In genomic region chr12:80706208-80706914, GRCm38 (mm10) we compare ENCODE assay signal across 22 mouse cellular contexts. TPM values are rescaled to one million over a fixed set of nuclear protein-coding genes. Genes with fewer than 3 reads are reported as not detected.
DNase-seq lines count a peak whose midpoint lies in the region; ATAC-seq and TF ChIP-seq lines count a peak whose summit lies in the region.
"Had no signal": no experiment of that assay in that cellular context is flagged by ENCODE, and none has a peak within 500 bp of the region (broad histone marks: within the 10 kb centered on the region; RNA-seq: fewer than 3 reads in every experiment).

No protein-coding gene starts in this region.

- no peaks in the 10 kb centered on the region for H3K27me3 ChIP-seq in forebrain, embryonic 14.5 days (replicated peaks; ENCODE audit: control insufficient read depth, insufficient read depth, low read length)
- H3K27me3 ChIP-seq in forebrain, embryonic 10.5 days (ENCODE audit: poor library complexity, severe bottlenecking) = peaks cover 11% of the 10 kb centered on the region; the same call in 1 of the 2 replicates
- H3K27me3 ChIP-seq in kidney, postnatal 0 days (ENCODE audit: insufficient read depth, low read length) = no peaks in the 10 kb centered on the region
- no peaks in the 10 kb centered on the region for H3K27me3 ChIP-seq in intestine, embryonic 15.5 days (replicated peaks)
- H3K27me3 ChIP-seq: limb, embryonic 13.5 days; midbrain, embryonic 13.5 days had no signal

- H3K4me3 ChIP-seq in forebrain, embryonic 14.5 days (ENCODE audit: low read depth, low read length) = no peak overlapping the region
- H3K4me3 ChIP-seq in forebrain, embryonic 10.5 days = no peak overlapping the region
- no peak overlapping the region for H3K4me3 ChIP-seq in kidney, postnatal 0 days (replicated peaks; ENCODE audit: low read depth, low read length)
- H3K4me3 ChIP-seq in intestine, embryonic 15.5 days (replicated peaks) = no peak overlapping the region
- H3K4me3 ChIP-seq: limb, embryonic 13.5 days; midbrain, embryonic 13.5 days had no signal

- intact Hi-C loops in heart, postnatal 36 days (cut with DNase I) = no loop called here

- no peak overlapping the region for H3K9ac ChIP-seq in forebrain, embryonic 14.5 days (ENCODE audit: low read length)
- no peak overlapping the region for H3K9ac ChIP-seq in kidney, postnatal 0 days (ENCODE audit: low read depth, low read length)
- no peak overlapping the region for H3K9ac ChIP-seq in intestine, embryonic 15.5 days
- H3K9ac ChIP-seq: liver, postnatal 0 days; midbrain, embryonic 13.5 days had no signal

- peak; percentile 35 for DNase-seq in forebrain, embryonic 14.5 days (ENCODE audit: low spot score)
- DNase-seq in forebrain, embryonic 10.5 days (ENCODE audit: extremely low spot score, low spot score) = no peak
- DNase-seq in kidney, postnatal 0 days (ENCODE audit: low spot score) = peak; percentile 21
- DNase-seq in kidney, adult 18-20 months = no peak
- peak; percentile 46 for DNase-seq in brain, embryonic 14.5 days (ENCODE audit: low read depth)
- DNase-seq in urinary bladder, postnatal 4 days (ENCODE audit: low spot score in 2 of 2) = no peak
- DNase-seq in heart, postnatal 36 days = no peak
- DNase-seq: adrenal gland, postnatal 25 days; B cell, adult 2 months; gastrocnemius, postnatal 10 days; kidney, postnatal 10 days; layer of hippocampus, adult 9-11 months; liver, postnatal 0 days; retina, postnatal 1 day; thymus, adult 2 months had no signal

- WGBS in forebrain, embryonic 14.5 days = 59% methylated on average over 11 of the region's 11 CpGs
- WGBS in forebrain, embryonic 10.5 days = 59% methylated on average over 11 of the region's 11 CpGs
- 43% methylated on average over 11 of the region's 11 CpGs for WGBS in kidney, postnatal 0 days
- 51% methylated on average over 11 of the region's 11 CpGs for WGBS in intestine, embryonic 15.5 days

- H3K4me2 ChIP-seq in forebrain, embryonic 14.5 days (ENCODE audit: low read length) = no peak overlapping the region
- H3K4me2 ChIP-seq in kidney, postnatal 0 days (ENCODE audit: low read length) = no peak overlapping the region
- peak overlapping the region; percentile 28 for H3K4me2 ChIP-seq in intestine, embryonic 15.5 days (replicated peaks)
- H3K4me2 ChIP-seq: limb, embryonic 13.5 days; midbrain, embryonic 13.5 days had no signal

- no peak for TF ChIP-seq CTCF in kidney, postnatal 0 days (IDR thresholded peaks at IDR 0.05; ENCODE audit: low read depth)
- no peak for TF ChIP-seq CTCF in brain, embryonic 14.5 days (IDR thresholded peaks at IDR 0.05; ENCODE audit: borderline replicate concordance, extremely low read depth, insufficient read depth, insufficient read length)

- TF ChIP-seq POLR2A in brain, embryonic 14.5 days (IDR thresholded peaks at IDR 0.05; ENCODE audit: borderline replicate concordance, extremely low read depth, insufficient read depth, insufficient read length, poor library complexity, severe bottlenecking) = no peak

- peaks cover 6% of the 10 kb centered on the region for H3K4me1 ChIP-seq in forebrain, embryonic 14.5 days (ENCODE audit: control insufficient read depth, insufficient read depth, low read length)
- peaks cover 12% of the 10 kb centered on the region for H3K4me1 ChIP-seq in forebrain, embryonic 10.5 days
- H3K4me1 ChIP-seq in kidney, postnatal 0 days (replicated peaks; ENCODE audit: insufficient read depth, low read length) = peaks cover 9% of the 10 kb centered on the region
- H3K4me1 ChIP-seq in intestine, embryonic 15.5 days (replicated peaks) = peaks cover 15% of the 10 kb centered on the region
- H3K4me1 ChIP-seq: midbrain, embryonic 13.5 days had no signal

- no peak overlapping the region; the same call in 1 of the 2 replicates for H3K27ac ChIP-seq in forebrain, embryonic 14.5 days (ENCODE audit: low read depth, low read length)
- H3K27ac ChIP-seq in forebrain, embryonic 10.5 days = no peak overlapping the region; the same call in 1 of the 2 replicates
- no peak overlapping the region for H3K27ac ChIP-seq in kidney, postnatal 0 days
- peak overlapping the region; percentile 67 for H3K27ac ChIP-seq in intestine, embryonic 15.5 days
- H3K27ac ChIP-seq: limb, embryonic 13.5 days; midbrain, embryonic 13.5 days had no signal

- H3K36me3 ChIP-seq in forebrain, embryonic 14.5 days (ENCODE audit: control insufficient read depth, insufficient read depth, low read length) = no peaks in the 10 kb centered on the region
- no peaks in the 10 kb centered on the region for H3K36me3 ChIP-seq in forebrain, embryonic 10.5 days (replicated peaks)
- H3K36me3 ChIP-seq in kidney, postnatal 0 days (ENCODE audit: insufficient read depth, low read length) = no peaks in the 10 kb centered on the region
- H3K36me3 ChIP-seq in intestine, embryonic 15.5 days = no peaks in the 10 kb centered on the region
- H3K36me3 ChIP-seq: limb, embryonic 13.5 days; midbrain, embryonic 13.5 days had no signal

- ATAC-seq in forebrain, embryonic 14.5 days = peak; percentile 35; the same call in 1 of the 2 replicates
- ATAC-seq in kidney, postnatal 0 days (replicated peaks; ENCODE audit: low FRiP score, low read depth) = peak; percentile 49; the same call in 1 of the 2 replicates
- ATAC-seq in intestine, embryonic 15.5 days = peak; percentile 70
- ATAC-seq: activated CD4-positive, CD25-positive, alpha-beta regulatory T cell, adult 4 months; liver, postnatal 0 days; midbrain, embryonic 13.5 days; Patski had no signal

- H3K9me3 ChIP-seq in forebrain, embryonic 14.5 days (replicated peaks; ENCODE audit: control insufficient read depth, low read length) = no peaks in the 10 kb centered on the region
- H3K9me3 ChIP-seq in forebrain, embryonic 10.5 days = no peaks in the 10 kb centered on the region
- H3K9me3 ChIP-seq in kidney, postnatal 0 days (replicated peaks; ENCODE audit: low read length) = no peaks in the 10 kb centered on the region
- H3K9me3 ChIP-seq in intestine, embryonic 15.5 days = no peaks in the 10 kb centered on the region
- H3K9me3 ChIP-seq: limb, embryonic 13.5 days; midbrain, embryonic 13.5 days had no signal

RNA-seq across cellular contexts. Expression of gene Plekhd1, which starts 14.0 kb away (rescaled TPM):
- polyA plus RNA-seq in forebrain, embryonic 14.5 days (2014; fragmentation: Nextera tagmentation; extraction: Ambion mirVana) = 0.15 and 0.38 TPM in 2 replicates
- 0.27 and 0.55 TPM in 2 replicates for polyA plus RNA-seq in forebrain, embryonic 10.5 days (2016; fragmentation: Nextera tagmentation; extraction: Ambion mirVana)
- 3.5 and 4.0 TPM in 2 replicates for polyA plus RNA-seq in kidney, postnatal 0 days (2015; fragmentation: Nextera tagmentation; extraction: Ambion mirVana)
- 2.0 and 3.5 TPM in 2 replicates for polyA plus RNA-seq in brain, embryonic 14.5 days (2012; rRNA removed)
- polyA plus RNA-seq in intestine, embryonic 15.5 days (2015; fragmentation: Nextera tagmentation; extraction: Ambion mirVana) = 13.4 and 14.1 TPM in 2 replicates
- under 1 TPM in 1 of 2 experiments, not detected in 1; 0.27 TPM for total RNA-seq in heart, postnatal 36 days (2021)
- total RNA-seq: adrenal gland, postnatal 25 days; megakaryocyte progenitor cell, adult 5-6 weeks had no signal
- polyA plus RNA-seq: Patski had no signal

RNA-seq across cellular contexts. Expression of gene Ccdc177, which starts 54.1 kb away (rescaled TPM):
- 6.3 and 6.7 TPM in 2 replicates for polyA plus RNA-seq in forebrain, embryonic 14.5 days (2014; fragmentation: Nextera tagmentation; extraction: Ambion mirVana)
- 1.6 and 1.7 TPM in 2 replicates for polyA plus RNA-seq in forebrain, embryonic 10.5 days (2016; fragmentation: Nextera tagmentation; extraction: Ambion mirVana)
- polyA plus RNA-seq in kidney, postnatal 0 days (2015; fragmentation: Nextera tagmentation; extraction: Ambion mirVana) = 0.08 and 0.09 TPM in 2 replicates
- polyA plus RNA-seq in brain, embryonic 14.5 days (2012; rRNA removed) = 13.0 and 15.3 TPM in 2 replicates
- 0.10 and 0.15 TPM in 2 replicates for polyA plus RNA-seq in intestine, embryonic 15.5 days (2015; fragmentation: Nextera tagmentation; extraction: Ambion mirVana)
- total RNA-seq in heart, postnatal 36 days (2021) = not detected
- polyA plus RNA-seq: activated CD4-positive, CD25-positive, alpha-beta regulatory T cell, adult 4 months; heart, embryonic 14.5 days; liver, postnatal 0 days; thymus, adult 2 months had no signal

Comparison
In these comparisons a context has a peak if more than half of its experiments do, and no peak if none do; other contexts are left out.
1. DNase-seq: peak in forebrain, embryonic 14.5 days (single experiment), kidney, postnatal 0 days (single experiment) and brain, embryonic 14.5 days (single experiment); none in forebrain, embryonic 10.5 days (single experiment), kidney, adult 18-20 months (single experiment), urinary bladder, postnatal 4 days (0 of 2) and heart, postnatal 36 days (0 of 2).
2. Peak in every context shown above with its lines, with median percentiles within 50 percentile points of each other: ATAC-seq.